Mouse (Mus musculus): ENCODE measurements around the gene Irs1. TPM values are rescaled to one million over a fixed set of nuclear protein-coding genes. Genes with fewer than 3 reads are reported as not detected.

Gene Irs1
- polyA plus RNA-seq, 2 experiments from 2014 or later: not detected

Other genes with a start within 250 kb of the Irs1 start
- gene Gm9747, start 58.3 kb downstream of the Irs1 start, polyA plus RNA-seq (2017; shearing (Covaris generic)): under 1 TPM in 1 of 2 experiments, not detected in 1; 0.16 TPM
- 10 to 100 TPM; 13.5 to 18.1 TPM for gene Rhbdd1, start 25.0 kb upstream of the Irs1 start, polyA plus RNA-seq (2017; shearing (Covaris generic))